Mouse (Mus musculus): ENCODE data around the gene Dusp22. TPM values are rescaled to one million over a fixed set of nuclear protein-coding genes. Genes with fewer than 3 reads are reported as not detected.

Gene Dusp22
- polyA plus RNA-seq, 1 experiment from 2014 or later: 27.1 TPM

DNA sequence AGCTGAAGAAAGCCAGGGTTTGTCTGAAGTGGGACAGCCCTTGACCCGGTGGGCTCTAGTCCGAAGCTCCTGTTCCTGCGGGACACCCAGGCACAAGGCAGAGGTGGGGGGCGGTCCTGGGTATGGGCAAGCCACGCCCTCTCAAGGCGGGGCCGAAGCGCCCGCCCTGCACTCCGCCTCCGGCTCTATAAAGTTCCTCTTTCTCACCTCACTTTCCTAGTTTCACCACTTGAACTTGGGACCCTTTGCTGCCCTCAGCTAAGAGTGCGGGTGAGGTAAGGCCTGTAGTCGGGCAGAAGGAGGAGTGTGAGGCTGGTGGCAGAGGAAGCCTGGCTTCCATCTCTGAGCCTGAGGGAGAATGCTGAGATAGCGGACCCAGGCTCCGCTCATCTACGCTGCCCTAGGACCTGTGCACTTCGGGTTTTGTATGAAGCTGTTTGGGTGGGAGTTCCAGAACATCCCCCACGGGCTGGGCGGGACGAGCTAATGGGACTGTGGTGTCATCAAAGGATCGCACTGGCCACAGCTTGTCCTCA, 89.3 kb downstream of the Dusp22 start, which contains the start of gene Irf4:
Irf4 (plus strand) TSS at position 206 of the 536 bp plus-strand sequence.
- Histone ChIP-seq H3K4me1 (ENCODE audit: control insufficient read depth, insufficient read depth, low read length) (peaks cover 21% of the 10 kb centered on the region), H3K4me3 (ENCODE audit: low read depth, low read length) (peak within 1 kb of the TSS; percentile 40), H3K9me3 (replicated peaks; ENCODE audit: control insufficient read depth, low read length, poor library complexity, severe bottlenecking) (no peaks in the 10 kb centered on the region), H3K27ac (ENCODE audit: low read length) (no peak within 1 kb of the TSS), H3K4me2 (ENCODE audit: low read length) (peak within 1 kb of the TSS; percentile 59), H3K36me3 (ENCODE audit: control insufficient read depth, insufficient read depth, low read length) (no peaks in the 10 kb centered on the region), H3K27me3 (ENCODE audit: control insufficient read depth, insufficient read depth, low read depth, low read length) (peaks cover 48% of the 10 kb centered on the region), H3K9ac (ENCODE audit: low read depth, low read length) (no peak within 1 kb of the TSS; the same call in 1 of the 2 replicates)
- under 1% methylated on average over 21 of the region's 21 CpGs for WGBS
- peak; percentile 59 for ATAC-seq

GRCm38 (mm10) chr13:30749557-30750141, 89.8 kb downstream of the Dusp22 start:
- no peaks in the 10 kb centered on the region for H3K9me3 ChIP-seq (replicated peaks; ENCODE audit: control insufficient read depth, low read length, poor library complexity, severe bottlenecking)
- 0 out of 2 replicates have a peak, but pooled peaks have one; percentile 12 for ATAC-seq
- no peak overlapping the region for H3K27ac ChIP-seq (ENCODE audit: low read length)
- H3K4me2 ChIP-seq (ENCODE audit: low read length): peak overlapping the region; percentile 59
- peaks cover 21% of the 10 kb centered on the region for H3K4me1 ChIP-seq (ENCODE audit: control insufficient read depth, insufficient read depth, low read length)
- H3K9ac ChIP-seq (ENCODE audit: low read depth, low read length): no peak overlapping the region
- peaks cover 48% of the 10 kb centered on the region for H3K27me3 ChIP-seq (ENCODE audit: control insufficient read depth, insufficient read depth, low read depth, low read length)
- 5% methylated on average over 11 of the region's 11 CpGs for WGBS
- no peaks in the 10 kb centered on the region for H3K36me3 ChIP-seq (ENCODE audit: control insufficient read depth, insufficient read depth, low read length)
- peak overlapping the region; percentile 40 for H3K4me3 ChIP-seq (ENCODE audit: low read depth, low read length)

- H3K4me3 ChIP-seq (ENCODE audit: low read depth, low read length): peak overlapping the region; percentile 40
- H3K9me3 ChIP-seq (replicated peaks; ENCODE audit: control insufficient read depth, low read length, poor library complexity, severe bottlenecking): no peaks in the 10 kb centered on the region
- ATAC-seq: peak; percentile 47; the same call in 1 of the 2 replicates
- peaks cover 21% of the 10 kb centered on the region for H3K4me1 ChIP-seq (ENCODE audit: control insufficient read depth, insufficient read depth, low read length)
- H3K27me3 ChIP-seq (ENCODE audit: control insufficient read depth, insufficient read depth, low read depth, low read length): peaks cover 48% of the 10 kb centered on the region
- no peaks in the 10 kb centered on the region for H3K36me3 ChIP-seq (ENCODE audit: control insufficient read depth, insufficient read depth, low read length)
- H3K9ac ChIP-seq (ENCODE audit: low read depth, low read length): no peak overlapping the region
- no peak overlapping the region for H3K27ac ChIP-seq (ENCODE audit: low read length)
- 2% methylated on average over 33 of the region's 33 CpGs for WGBS
- peak overlapping the region; percentile 59 for H3K4me2 ChIP-seq (ENCODE audit: low read length)
Observed at GRCm38 (mm10) chr13:30750461-30751303, 90.9 kb downstream of the Dusp22 start.

DNA sequence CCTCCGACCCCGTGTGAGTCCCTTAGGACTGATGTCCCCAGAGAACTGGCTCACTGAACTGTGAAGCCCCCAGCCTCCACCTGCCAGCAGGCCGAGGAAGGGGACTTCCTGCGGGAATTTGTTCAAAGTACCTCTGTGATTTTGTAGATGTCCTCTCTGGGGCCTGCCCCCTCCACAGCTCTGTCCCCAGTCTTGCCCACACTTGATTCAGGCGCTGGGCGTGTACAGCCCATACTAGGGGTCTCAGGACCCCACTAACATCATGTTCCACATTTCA, 91.4 kb downstream of the Dusp22 start:
- no peak for ATAC-seq
- Histone ChIP-seq H3K36me3 (ENCODE audit: control insufficient read depth, insufficient read depth, low read length) (no peaks in the 10 kb centered on the region), H3K4me3 (ENCODE audit: low read depth, low read length) (no peak overlapping the region), H3K9me3 (replicated peaks; ENCODE audit: control insufficient read depth, low read length, poor library complexity, severe bottlenecking) (no peaks in the 10 kb centered on the region), H3K9ac (ENCODE audit: low read depth, low read length) (no peak overlapping the region), H3K27me3 (ENCODE audit: control insufficient read depth, insufficient read depth, low read depth, low read length) (peaks cover 48% of the 10 kb centered on the region), H3K27ac (ENCODE audit: low read length) (no peak overlapping the region), H3K4me2 (ENCODE audit: low read length) (no peak overlapping the region), H3K4me1 (ENCODE audit: control insufficient read depth, insufficient read depth, low read length) (peaks cover 21% of the 10 kb centered on the region)
- WGBS: 18% methylated on average over 6 of the region's 6 CpGs

DNA sequence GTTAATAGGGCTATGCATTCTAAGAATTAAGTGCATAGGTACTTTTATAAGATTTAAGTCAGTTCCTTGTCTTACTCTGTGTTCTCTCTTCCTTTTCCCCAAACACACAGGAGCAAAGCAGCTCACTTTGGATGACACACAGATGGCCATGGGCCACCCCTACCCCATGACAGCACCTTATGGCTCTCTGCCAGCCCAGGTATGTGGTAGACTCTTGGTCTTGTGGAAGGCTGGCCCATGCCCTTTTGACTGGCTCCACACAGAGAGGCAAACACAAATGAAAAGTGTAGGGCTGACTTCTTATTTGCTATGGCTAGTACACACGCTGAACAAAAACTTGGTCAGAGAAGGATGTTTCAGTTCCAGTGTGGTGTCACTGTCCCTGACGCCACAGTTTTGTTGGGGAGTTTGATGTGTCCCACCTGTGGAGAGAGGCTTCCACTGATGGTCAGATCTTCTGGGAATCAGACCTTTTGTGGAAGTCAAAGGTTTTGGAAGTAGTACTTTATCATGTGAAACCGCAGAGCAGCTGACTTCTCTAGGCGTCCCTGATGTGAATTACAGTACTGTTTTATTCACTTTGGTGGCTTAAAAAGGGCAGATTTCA, 92.9 kb downstream of the Dusp22 start:
- Histone ChIP-seq H3K4me1 (ENCODE audit: control insufficient read depth, insufficient read depth, low read length) (peaks cover 21% of the 10 kb centered on the region), H3K27ac (ENCODE audit: low read length) (no peak overlapping the region), H3K9ac (ENCODE audit: low read depth, low read length) (no peak overlapping the region), H3K4me2 (ENCODE audit: low read length) (no peak overlapping the region), H3K36me3 (ENCODE audit: control insufficient read depth, insufficient read depth, low read length) (no peaks in the 10 kb centered on the region), H3K4me3 (ENCODE audit: low read depth, low read length) (no peak overlapping the region), H3K27me3 (ENCODE audit: control insufficient read depth, insufficient read depth, low read depth, low read length) (peaks cover 40% of the 10 kb centered on the region), H3K9me3 (replicated peaks; ENCODE audit: control insufficient read depth, low read length, poor library complexity, severe bottlenecking) (no peaks in the 10 kb centered on the region)
- WGBS: 86% methylated on average over 4 of the region's 4 CpGs
- ATAC-seq: no peak

DNA sequence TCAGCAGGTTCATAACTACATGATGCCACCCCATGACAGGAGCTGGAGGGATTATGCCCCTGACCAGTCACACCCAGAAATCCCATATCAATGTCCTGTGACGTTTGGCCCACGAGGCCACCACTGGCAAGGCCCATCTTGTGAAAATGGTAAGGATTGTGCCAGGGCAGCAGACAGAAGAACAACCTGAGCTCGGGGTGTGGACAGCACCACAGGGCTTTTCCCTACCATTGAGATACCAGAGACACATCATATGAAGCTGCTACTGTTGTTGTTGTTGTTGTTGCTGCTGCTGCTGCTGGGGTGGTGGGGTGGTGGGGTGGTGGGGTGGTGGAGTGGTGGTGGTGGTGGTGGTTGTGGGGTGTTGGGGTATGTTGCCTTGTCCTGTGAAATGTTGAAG, 93.6 kb downstream of the Dusp22 start:
- Histone ChIP-seq H3K27me3 (ENCODE audit: control insufficient read depth, insufficient read depth, low read depth, low read length) (peaks cover 36% of the 10 kb centered on the region), H3K4me2 (ENCODE audit: low read length) (no peak overlapping the region), H3K4me3 (ENCODE audit: low read depth, low read length) (no peak overlapping the region), H3K4me1 (ENCODE audit: control insufficient read depth, insufficient read depth, low read length) (peaks cover 21% of the 10 kb centered on the region), H3K9me3 (replicated peaks; ENCODE audit: control insufficient read depth, low read length, poor library complexity, severe bottlenecking) (no peaks in the 10 kb centered on the region), H3K9ac (ENCODE audit: low read depth, low read length) (no peak overlapping the region), H3K27ac (ENCODE audit: low read length) (no peak overlapping the region), H3K36me3 (ENCODE audit: control insufficient read depth, insufficient read depth, low read length) (no peaks in the 10 kb centered on the region)
- ATAC-seq: no peak
- 90% methylated on average over 3 of the region's 3 CpGs for whole genome bisulfite sequencing

DNA sequence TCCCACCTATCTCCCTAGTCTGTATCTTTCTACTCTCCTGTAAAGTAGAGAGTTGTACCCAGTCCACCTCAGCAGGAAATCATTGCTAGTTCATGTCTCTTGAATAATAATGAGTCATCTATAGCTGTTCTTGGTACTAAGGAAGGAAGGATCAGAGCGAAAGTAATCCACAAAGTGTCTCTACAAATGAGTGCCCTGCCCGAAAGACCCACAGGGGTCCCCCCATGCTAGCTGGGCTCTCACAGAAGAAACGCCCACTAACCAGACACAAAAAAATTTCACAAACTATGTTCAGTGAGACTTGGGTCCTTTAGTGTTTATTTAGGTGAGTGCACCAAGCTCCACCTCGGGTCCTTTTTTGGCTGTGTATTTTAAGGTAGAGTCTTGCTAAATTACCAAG, 94.3 kb downstream of the Dusp22 start:
- WGBS: 89% methylated on average over 4 of the region's 4 CpGs
- no peak overlapping the region for H3K9ac ChIP-seq (ENCODE audit: low read depth, low read length)
- no peak for ATAC-seq
- H3K9me3 ChIP-seq (replicated peaks; ENCODE audit: control insufficient read depth, low read length, poor library complexity, severe bottlenecking): no peaks in the 10 kb centered on the region
- H3K36me3 ChIP-seq (ENCODE audit: control insufficient read depth, insufficient read depth, low read length): no peaks in the 10 kb centered on the region
- peaks cover 17% of the 10 kb centered on the region for H3K4me1 ChIP-seq (ENCODE audit: control insufficient read depth, insufficient read depth, low read length)
- H3K27ac ChIP-seq (ENCODE audit: low read length): no peak overlapping the region
- peaks cover 31% of the 10 kb centered on the region for H3K27me3 ChIP-seq (ENCODE audit: control insufficient read depth, insufficient read depth, low read depth, low read length)
- no peak overlapping the region for H3K4me3 ChIP-seq (ENCODE audit: low read depth, low read length)
- H3K4me2 ChIP-seq (ENCODE audit: low read length): no peak overlapping the region

DNA sequence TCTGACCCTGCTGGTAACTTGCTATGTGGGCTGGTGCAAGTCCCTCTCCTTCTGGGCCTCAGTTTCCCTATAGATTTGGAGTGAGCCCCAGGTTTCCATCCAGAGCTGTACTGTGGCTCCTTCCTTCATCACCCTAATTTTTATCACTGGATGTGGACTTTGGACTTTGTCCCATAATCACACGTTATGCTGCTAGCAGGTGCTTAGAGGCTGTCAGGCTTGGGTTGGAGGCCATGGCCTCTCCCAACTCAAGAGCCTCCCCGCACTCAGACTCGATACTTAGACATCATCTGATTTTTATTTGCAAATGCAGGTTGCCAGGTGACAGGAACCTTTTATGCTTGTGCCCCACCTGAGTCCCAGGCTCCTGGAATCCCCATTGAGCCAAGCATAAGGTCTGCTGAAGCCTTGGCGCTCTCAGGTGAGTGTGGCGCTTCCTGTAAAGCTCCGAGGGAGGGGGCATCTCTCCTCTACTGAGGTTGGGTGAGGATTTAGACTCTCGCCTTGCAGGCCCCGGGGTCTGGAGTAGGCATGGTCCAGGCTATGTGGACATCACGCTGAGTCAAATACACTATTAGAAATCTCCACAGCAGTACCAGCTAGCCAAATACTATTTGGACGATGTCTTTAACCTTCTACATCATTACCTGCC, 95.2 kb downstream of the Dusp22 start:
- WGBS: 86% methylated on average over 10 of the region's 10 CpGs
- no peak overlapping the region for H3K9ac ChIP-seq (ENCODE audit: low read depth, low read length)
- H3K36me3 ChIP-seq (ENCODE audit: control insufficient read depth, insufficient read depth, low read length): no peaks in the 10 kb centered on the region
- H3K9me3 ChIP-seq (replicated peaks; ENCODE audit: control insufficient read depth, low read length, poor library complexity, severe bottlenecking): no peaks in the 10 kb centered on the region
- H3K4me3 ChIP-seq (ENCODE audit: low read depth, low read length): no peak overlapping the region
- ATAC-seq: no peak
- H3K4me2 ChIP-seq (ENCODE audit: low read length): no peak overlapping the region
- peaks cover 22% of the 10 kb centered on the region for H3K27me3 ChIP-seq (ENCODE audit: control insufficient read depth, insufficient read depth, low read depth, low read length)
- H3K4me1 ChIP-seq (ENCODE audit: control insufficient read depth, insufficient read depth, low read length): peaks cover 8% of the 10 kb centered on the region
- no peak overlapping the region for H3K27ac ChIP-seq (ENCODE audit: low read length)
